ENCODE assay signal across 26 mouse cellular contexts in the genomic region with DNA sequence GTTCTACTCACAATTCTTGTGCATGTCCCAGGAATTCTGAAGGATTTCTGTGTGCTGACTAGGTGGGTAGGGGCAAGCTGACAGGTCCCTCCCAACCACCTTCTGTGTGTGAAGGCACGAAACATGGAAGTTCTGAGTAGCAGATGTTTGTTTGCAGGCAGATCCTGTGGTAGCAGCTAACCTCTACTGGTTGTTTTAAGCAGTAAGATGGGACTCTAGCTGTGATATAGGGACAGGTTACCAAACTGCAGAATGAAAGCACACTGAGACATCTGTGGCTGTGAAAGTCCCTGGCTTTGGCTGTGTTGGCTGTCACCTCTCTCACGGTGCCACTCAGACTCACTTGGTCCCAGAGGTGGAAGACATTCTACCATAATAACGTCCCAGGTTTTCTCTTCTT. TPM values are rescaled to one million over a fixed set of nuclear protein-coding genes. Genes with fewer than 3 reads are reported as not detected.
DNase-seq lines count a peak whose midpoint lies in the region; ATAC-seq and TF ChIP-seq lines count a peak whose summit lies in the region.
"Had no signal": no experiment of that assay in that cellular context is flagged by ENCODE, and none has a peak within 500 bp of the region (broad histone marks: within the 10 kb centered on the region; RNA-seq: fewer than 3 reads in every experiment).

No protein-coding gene starts in this region.

- TF ChIP-seq CTCF in liver, postnatal 0 days (IDR thresholded peaks at IDR 0.05; ENCODE audit: low read depth) = no peak

- 0 out of 2 replicates have a peak overlapping the region, but pooled peaks have one; percentile 5 for H3K27ac ChIP-seq in liver, postnatal 0 days (ENCODE audit: low read depth)
- H3K27ac ChIP-seq in liver, embryonic 11.5 days (ENCODE audit: low read depth, low read length) = no peak overlapping the region
- no peak overlapping the region for H3K27ac ChIP-seq in hindbrain, embryonic 16.5 days (ENCODE audit: low read depth, low read length)
- H3K27ac ChIP-seq: embryonic facial prominence, embryonic 10.5 days; forebrain, embryonic 15.5 days; hindbrain, embryonic 12.5 days; kidney, postnatal 0 days; limb, embryonic 10.5 days; midbrain, embryonic 13.5 days; neural tube, embryonic 13.5 days; stomach, postnatal 0 days had no signal

- WGBS in liver, postnatal 0 days (ENCODE audit: insufficient replicate concordance) = 41% methylated on average over 3 of the region's 3 CpGs
- WGBS in liver, embryonic 11.5 days = 59% methylated on average over 3 of the region's 3 CpGs
- WGBS in hindbrain, embryonic 16.5 days = 75% methylated on average over 3 of the region's 3 CpGs

- no peak overlapping the region for H3ac ChIP-seq in myocyte (ENCODE audit: control insufficient read depth, insufficient read length)

- peaks cover 10% of the 10 kb centered on the region; the same call in 1 of the 2 replicates for H3K4me1 ChIP-seq in liver, postnatal 0 days (ENCODE audit: insufficient read depth)
- peaks cover 15% of the 10 kb centered on the region for H3K4me1 ChIP-seq in liver, embryonic 11.5 days (replicated peaks; ENCODE audit: control insufficient read depth, insufficient read depth, low read length)
- H3K4me1 ChIP-seq in hindbrain, embryonic 16.5 days (ENCODE audit: control insufficient read depth, insufficient read depth, low read depth, low read length) = no peaks in the 10 kb centered on the region
- H3K4me1 ChIP-seq: forebrain, embryonic 15.5 days; hindbrain, embryonic 12.5 days; midbrain, embryonic 13.5 days; neural tube, embryonic 13.5 days had no signal

- H3K27me3 ChIP-seq in liver, postnatal 0 days (ENCODE audit: insufficient read depth, low read length) = no peaks in the 10 kb centered on the region
- no peaks in the 10 kb centered on the region for H3K27me3 ChIP-seq in liver, embryonic 11.5 days (replicated peaks; ENCODE audit: control insufficient read depth, insufficient read depth, low read length)
- H3K27me3 ChIP-seq in myocyte (ENCODE audit: control insufficient read depth, insufficient read depth, insufficient read length) = no peaks in the 10 kb centered on the region
- H3K27me3 ChIP-seq in hindbrain, embryonic 16.5 days (replicated peaks; ENCODE audit: control insufficient read depth, insufficient read depth, low read length) = no peaks in the 10 kb centered on the region
- H3K27me3 ChIP-seq: forebrain, embryonic 15.5 days; heart, embryonic 12.5 days; hindbrain, embryonic 12.5 days; midbrain, embryonic 13.5 days; neural tube, embryonic 13.5 days had no signal

- no peak overlapping the region for H3K4me3 ChIP-seq in liver, postnatal 0 days (ENCODE audit: low read depth, low read length)
- H3K4me3 ChIP-seq in liver, embryonic 11.5 days (ENCODE audit: low read depth, low read length) = no peak overlapping the region
- H3K4me3 ChIP-seq in myocyte = no peak overlapping the region
- no peak overlapping the region for H3K4me3 ChIP-seq in hindbrain, embryonic 16.5 days (ENCODE audit: low read length)
- H3K4me3 ChIP-seq: embryonic facial prominence, embryonic 10.5 days; forebrain, embryonic 15.5 days; heart, embryonic 12.5 days; hindbrain, embryonic 12.5 days; limb, embryonic 10.5 days; midbrain, embryonic 13.5 days; neural tube, embryonic 13.5 days had no signal

- DNase-seq in liver, postnatal 0 days = no peak
- no peak for DNase-seq in liver, embryonic 11.5 days (ENCODE audit: low spot score)
- DNase-seq in CD8-positive naive resting alpha-beta T cell, adult 2 months (ENCODE audit: low read depth in 2 of 2, low spot score in 2 of 2) = peak; percentile 48 to 59
- peak; percentile 61 for DNase-seq in thymus, postnatal 25 days
- DNase-seq in layer of hippocampus, adult 8-10 months (ENCODE audit: low spot score in 2 of 2) = no peak
- DNase-seq in ovary, adult 18-20 months (ENCODE audit: low spot score) = no peak
- DNase-seq: adrenal gland, postnatal 14 days; cerebellum, adult 8-10 months; gastrocnemius, postnatal 25 days; heart, adult 18-20 months; heart, postnatal 10 days; kidney, adult 18-20 months; lung, adult 2 months; lung, postnatal 14 days; right cerebral cortex, postnatal 4 days had no signal

- no peak overlapping the region for H3K9ac ChIP-seq in liver, postnatal 0 days (replicated peaks)
- no peak overlapping the region for H3K9ac ChIP-seq in liver, embryonic 11.5 days (ENCODE audit: low read depth, low read length)
- no peak overlapping the region for H3K9ac ChIP-seq in hindbrain, embryonic 16.5 days (ENCODE audit: low read depth, low read length)
- H3K9ac ChIP-seq: forebrain, embryonic 15.5 days; heart, embryonic 12.5 days; hindbrain, embryonic 12.5 days; midbrain, embryonic 13.5 days; neural tube, embryonic 13.5 days had no signal

- H3K9me3 ChIP-seq in liver, postnatal 0 days (ENCODE audit: low read length) = no peaks in the 10 kb centered on the region
- H3K9me3 ChIP-seq in liver, embryonic 11.5 days (ENCODE audit: control insufficient read depth, low read length) = no peaks in the 10 kb centered on the region
- H3K9me3 ChIP-seq in hindbrain, embryonic 16.5 days (ENCODE audit: control insufficient read depth, low read length) = no peaks in the 10 kb centered on the region
- H3K9me3 ChIP-seq: embryonic facial prominence, embryonic 10.5 days; forebrain, embryonic 15.5 days; heart, embryonic 12.5 days; limb, embryonic 10.5 days; midbrain, embryonic 13.5 days; neural tube, embryonic 13.5 days had no signal

- TF ChIP-seq EP300 in liver, postnatal 0 days (IDR thresholded peaks at IDR 0.05; ENCODE audit: low read depth) = no peak

- no peak for ATAC-seq in liver, postnatal 0 days
- no peak for ATAC-seq in liver, embryonic 11.5 days (replicated peaks; ENCODE audit: low FRiP score)
- ATAC-seq in hindbrain, embryonic 16.5 days = no peak
- ATAC-seq: forebrain, embryonic 15.5 days; midbrain, embryonic 13.5 days had no signal

- TF ChIP-seq POLR2A in myocyte (IDR thresholded peaks at IDR 0.05; ENCODE audit: insufficient read length, low read depth) = no peak

- no peak overlapping the region for H3K4me2 ChIP-seq in liver, postnatal 0 days (ENCODE audit: low read depth, low read length)
- H3K4me2 ChIP-seq in liver, embryonic 11.5 days = no peak overlapping the region
- peak overlapping the region; percentile 21 for H3K4me2 ChIP-seq in myocyte (ENCODE audit: low read depth)
- no peak overlapping the region for H3K4me2 ChIP-seq in hindbrain, embryonic 16.5 days (ENCODE audit: low read length)
- H3K4me2 ChIP-seq: forebrain, embryonic 15.5 days; heart, embryonic 12.5 days; hindbrain, embryonic 12.5 days; midbrain, embryonic 13.5 days; neural tube, embryonic 13.5 days had no signal

- H3K36me3 ChIP-seq in liver, postnatal 0 days (replicated peaks; ENCODE audit: insufficient read depth, low read length) = no peaks in the 10 kb centered on the region
- no peaks in the 10 kb centered on the region for H3K36me3 ChIP-seq in liver, embryonic 11.5 days (ENCODE audit: control insufficient read depth, insufficient read depth, low read length)
- no peaks in the 10 kb centered on the region for H3K36me3 ChIP-seq in myocyte (ENCODE audit: control insufficient read depth, insufficient read depth)
- no peaks in the 10 kb centered on the region for H3K36me3 ChIP-seq in hindbrain, embryonic 16.5 days (ENCODE audit: control insufficient read depth, insufficient read depth, low read length)
- H3K36me3 ChIP-seq: embryonic facial prominence, embryonic 10.5 days; forebrain, embryonic 15.5 days; heart, embryonic 12.5 days; hindbrain, embryonic 12.5 days; limb, embryonic 10.5 days; midbrain, embryonic 13.5 days; neural tube, embryonic 13.5 days had no signal

- no peaks in the 10 kb centered on the region for H3K79me2 ChIP-seq in myocyte (ENCODE audit: control insufficient read depth, insufficient read depth)

TF ChIP-seq in myocyte, 11 proteins besides CTCF, POLR2A, EP300 and RAD21:
- no peak for TF ChIP-seq MYOD1 (IDR thresholded peaks at IDR 0.05; ENCODE audit: control insufficient read depth in 1 of 3, insufficient read length in 2 of 3, low read depth in 2 of 3)
- no peak for TF ChIP-seq MAX (IDR thresholded peaks at IDR 0.05; ENCODE audit: low read depth)
- no peak for TF ChIP-seq E2F4 (IDR thresholded peaks at IDR 0.05; ENCODE audit: insufficient read depth)
- no peak for TF ChIP-seq MYOG (IDR thresholded peaks at IDR 0.05; ENCODE audit: control insufficient read depth in 1 of 3, insufficient read depth in 1 of 3, insufficient read length in 2 of 3, low read depth in 2 of 3)
- no peak for TF ChIP-seq TCF12 (IDR thresholded peaks at IDR 0.05; ENCODE audit: insufficient read depth, poor library complexity, severe bottlenecking)
- no peak for TF ChIP-seq USF1 (IDR thresholded peaks at IDR 0.05; ENCODE audit: low read depth)
- no peak for TF ChIP-seq REST (IDR thresholded peaks at IDR 0.05; ENCODE audit: insufficient read depth, insufficient read length)
- no peak for TF ChIP-seq SRF (IDR thresholded peaks at IDR 0.05; ENCODE audit: control insufficient read depth, insufficient read length, low read depth)
- TF ChIP-seq TCF3 (IDR thresholded peaks at IDR 0.05; ENCODE audit: insufficient read length, low read depth) = no peak
- TF ChIP-seq POLR2AphosphoS2 (IDR thresholded peaks at IDR 0.05; ENCODE audit: insufficient read length, low read depth) = no peak
- TF ChIP-seq CEBPB (IDR thresholded peaks at IDR 0.05; ENCODE audit: insufficient read depth, poor library complexity, severe bottlenecking) = no peak

RNA-seq across cellular contexts. Expression of a gene that starts 5.5 kb away (rescaled TPM):
- 7.1 and 8.9 TPM in 2 replicates for polyA plus RNA-seq in liver, postnatal 0 days (2015; fragmentation: Nextera tagmentation; extraction: Ambion mirVana)
- polyA plus RNA-seq in liver, embryonic 11.5 days (2014; fragmentation: Nextera tagmentation; extraction: Ambion mirVana) = 40.9 and 47.6 TPM in 2 replicates
- polyA plus RNA-seq in myocyte (2012; fragmentation: generic; extraction: Trizol) = 25.5 TPM
- 203 and 222 TPM in 2 replicates for polyA plus RNA-seq in hindbrain, embryonic 16.5 days (2015; fragmentation: Nextera tagmentation; extraction: Ambion mirVana)
- total RNA-seq in layer of hippocampus, adult 8-10 months (2022) = 100 to 1,000 TPM; 115 to 132 (median 125) TPM

RNA-seq across cellular contexts. Expression of a gene that starts 34.4 kb away (rescaled TPM):
- polyA plus RNA-seq in liver, postnatal 0 days (2015; fragmentation: Nextera tagmentation; extraction: Ambion mirVana) = 2.8 and 3.1 TPM in 2 replicates
- polyA plus RNA-seq in liver, embryonic 11.5 days (2014; fragmentation: Nextera tagmentation; extraction: Ambion mirVana) = 0.57 and 1.0 TPM in 2 replicates
- 4.1 TPM for polyA plus RNA-seq in myocyte (2012; fragmentation: generic; extraction: Trizol)
- 19.0 TPM in 2 replicates for polyA plus RNA-seq in hindbrain, embryonic 16.5 days (2015; fragmentation: Nextera tagmentation; extraction: Ambion mirVana)
- 100 to 1,000 TPM; 572 to 623 (median 584) TPM for total RNA-seq in layer of hippocampus, adult 8-10 months (2022)

RNA-seq across cellular contexts. Expression of a gene that starts 46.2 kb away (rescaled TPM):
- polyA plus RNA-seq in liver, postnatal 0 days (2015; fragmentation: Nextera tagmentation; extraction: Ambion mirVana) = 250 and 259 TPM in 2 replicates
- polyA plus RNA-seq in liver, embryonic 11.5 days (2014; fragmentation: Nextera tagmentation; extraction: Ambion mirVana) = 36.6 and 38.3 TPM in 2 replicates
- polyA plus RNA-seq in myocyte (2012; fragmentation: generic; extraction: Trizol) = not detected
- 0.61 and 0.75 TPM in 2 replicates for polyA plus RNA-seq in hindbrain, embryonic 16.5 days (2015; fragmentation: Nextera tagmentation; extraction: Ambion mirVana)
- total RNA-seq in layer of hippocampus, adult 8-10 months (2022) = 1 to 10 TPM; 4.8 to 9.5 (median 5.4) TPM

Comparison
In these comparisons a context has a peak if more than half of its experiments do, and no peak if none do; other contexts are left out.
1. DNase-seq: peak in CD8-positive naive resting alpha-beta T cell, adult 2 months (2 of 2) and thymus, postnatal 25 days (single experiment); none in liver, postnatal 0 days (single experiment), liver, embryonic 11.5 days (single experiment), layer of hippocampus, adult 8-10 months (0 of 2) and ovary, adult 18-20 months (single experiment).
2. RNA of a gene that starts 46.2 kb away (polyA plus RNA-seq): 250 to 259 TPM in liver, postnatal 0 days and 36.6 to 38.3 TPM in liver, embryonic 11.5 days; 0.61 to 0.75 TPM in hindbrain, embryonic 16.5 days and not detected in myocyte (single experiment); every median in the first group is over 10 times any median in the second.